Mouse (Mus musculus) urinary bladder, postnatal 10 days (tissue): ENCODE measurements around the gene Sdhd.
"Not testable (repeated sequence)": the region's sequence is repeated elsewhere in the genome, so short reads cannot be mapped to it uniquely, and the experiment has no call there.

Experiments
- DNase-seq: peaks from one replicate; pipeline ENCODE4 v3.0.0; 2022; ENCODE audit warnings: low spot score

Sdhd gene

GRCm38 (mm10) chr9:50603189-50603997 is at the start of gene Sdhd, which contains the start of gene Timm8b:
Gene Sdhd, minus strand, starts transcription at chr9:50603812.
Gene Timm8b, plus strand, starts transcription at chr9:50603910.
- peak; percentile 79 for DNase-seq

GRCm38 (mm10) chr9:50650503-50650902 is 46.9 kb upstream of the Sdhd start:
- no peak for DNase-seq

DNA sequence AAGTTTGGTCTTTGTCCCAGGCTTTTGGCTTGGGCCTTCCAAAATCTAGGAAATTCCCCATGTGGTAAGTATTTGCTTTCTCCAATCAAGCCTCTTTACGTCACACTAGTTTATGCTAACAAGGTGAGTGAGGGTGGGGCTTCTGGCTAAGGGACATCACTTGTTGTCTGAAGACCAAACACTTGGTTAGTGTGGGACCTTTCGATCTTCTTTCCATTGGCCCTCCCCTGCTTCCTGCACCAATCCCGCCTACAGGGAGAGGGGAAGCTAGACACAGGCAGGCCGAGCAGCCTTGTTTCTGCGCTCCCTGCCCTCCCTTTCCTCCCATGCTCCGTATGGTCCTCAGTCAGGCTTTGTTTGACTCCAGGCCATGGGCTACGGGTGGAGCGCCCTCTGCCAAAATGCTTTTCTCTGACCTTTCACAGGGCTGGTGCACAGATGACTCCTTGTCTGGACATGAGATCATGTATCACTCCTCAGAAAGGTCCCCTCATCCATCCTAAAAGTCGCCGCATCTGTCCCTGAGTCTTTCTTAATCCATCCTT is 43.3 kb upstream of the Sdhd start:
- DNase-seq = no peak

DNA sequence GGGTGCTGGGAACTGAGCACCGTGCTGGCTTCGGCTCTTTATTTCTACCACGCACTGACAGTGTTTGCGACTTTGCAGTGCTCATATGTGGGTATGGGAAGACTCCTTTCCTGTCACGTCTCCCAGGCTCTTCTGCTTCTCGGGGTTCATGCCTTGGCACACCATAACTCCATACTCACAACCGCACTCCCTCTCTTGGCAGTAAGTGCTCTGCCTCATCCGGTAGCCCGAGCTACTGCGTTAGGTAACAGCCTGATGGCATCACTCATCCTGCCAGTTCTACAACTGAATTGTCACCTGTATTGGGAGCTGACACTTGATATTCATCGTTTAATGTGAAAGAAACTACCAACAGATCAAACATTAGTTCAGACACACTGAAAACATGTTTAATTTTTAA is 30.7 kb upstream of the Sdhd start:
- no peak for DNase-seq

- no peak for DNase-seq
Measured at GRCm38 (mm10) chr9:50633059-50633458, 29.4 kb upstream of the Sdhd start.

DNA sequence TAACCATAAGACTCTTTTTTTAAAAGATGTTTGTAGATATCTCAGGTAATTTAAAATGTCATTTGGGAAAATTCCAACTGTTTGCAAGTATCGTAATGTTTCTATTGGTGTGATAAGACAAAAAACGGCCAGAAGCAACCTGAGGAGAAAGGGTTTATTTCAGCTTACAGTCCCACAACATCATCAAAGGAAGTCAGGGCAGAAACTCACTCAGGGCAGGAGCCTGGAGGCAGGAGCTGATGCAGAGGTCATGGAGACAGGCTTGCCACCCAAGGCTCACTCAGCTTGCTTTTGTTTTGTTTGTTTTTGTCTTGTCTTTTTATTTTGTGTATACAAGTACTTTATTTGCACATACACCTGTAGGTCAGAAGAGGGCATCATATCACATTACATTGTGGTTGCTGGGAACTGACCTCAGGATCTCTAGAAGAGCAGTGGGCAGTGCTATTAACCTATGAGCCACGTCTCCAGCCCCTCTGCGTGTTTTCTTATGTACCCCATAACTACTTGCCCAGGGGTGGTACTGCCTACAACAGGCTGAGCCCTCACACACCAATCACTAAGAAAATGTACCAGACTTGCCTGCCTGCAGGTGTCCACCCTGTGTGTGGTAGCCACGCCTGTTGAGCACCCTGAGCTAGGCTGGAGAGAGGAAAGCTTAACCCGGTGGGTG is 28.5 kb upstream of the Sdhd start:
- no peak for DNase-seq

DNA sequence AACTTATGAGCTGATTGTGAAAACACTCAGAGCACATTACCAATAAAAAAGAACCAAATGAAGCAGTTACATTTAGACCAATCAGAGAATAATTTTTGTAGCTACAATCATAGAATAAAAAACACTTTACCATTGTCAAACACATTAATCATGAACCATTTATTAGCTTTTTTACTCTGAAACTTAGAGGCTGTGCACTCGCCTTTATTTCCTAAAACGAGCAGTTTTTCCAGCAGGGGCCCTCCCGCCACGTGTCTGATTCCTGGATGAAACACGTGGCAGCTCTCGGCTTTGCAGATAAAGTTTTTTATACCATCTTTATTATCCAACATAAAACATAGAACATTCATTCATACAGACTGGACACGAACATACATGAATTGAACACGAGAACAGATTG is 27.3 kb upstream of the Sdhd start:
- not testable (repeated sequence) for DNase-seq

- no peak for DNase-seq
Measured at GRCm38 (mm10) chr9:50617794-50618330, 14.2 kb upstream of the Sdhd start.

GRCm38 (mm10) chr9:50616766-50617603 is 13.4 kb upstream of the Sdhd start, which contains the start of the genes Pih1d2 and Nkapd1:
Gene Pih1d2, plus strand, starts transcription at chr9:50617321.
Gene Nkapd1, minus strand, starts transcription at chr9:50617464.
- DNase-seq = peak; percentile 33

GRCm38 (mm10) chr9:50616161-50616560 is 12.5 kb upstream of the Sdhd start:
- no peak for DNase-seq

GRCm38 (mm10) chr9:50612115-50612514 is 8.5 kb upstream of the Sdhd start:
- no peak for DNase-seq

GRCm38 (mm10) chr9:50604338-50604737 is 726 bp upstream of the Sdhd start:
- no peak for DNase-seq

DNA sequence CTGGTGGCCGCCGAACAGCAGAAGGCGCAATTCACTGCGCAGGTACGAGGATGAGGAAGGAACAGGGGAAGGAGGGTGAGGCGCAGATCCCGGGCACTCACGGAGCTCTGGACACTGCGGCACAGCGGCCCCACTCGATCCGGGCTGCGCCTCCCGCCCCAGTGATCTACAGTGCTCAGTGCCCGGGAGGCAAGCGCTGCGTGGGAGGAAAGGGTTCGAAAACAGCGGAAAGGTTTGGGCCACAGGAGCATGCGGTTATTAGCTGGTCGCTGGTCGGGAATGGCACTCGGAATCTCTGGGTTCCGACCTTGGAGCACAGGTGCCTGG is 349 bp upstream of the Sdhd start:
- DNase-seq = no peak

- no peak for DNase-seq
Measured at GRCm38 (mm10) chr9:50602055-50602845, 1.4 kb downstream of the Sdhd start.

DNA sequence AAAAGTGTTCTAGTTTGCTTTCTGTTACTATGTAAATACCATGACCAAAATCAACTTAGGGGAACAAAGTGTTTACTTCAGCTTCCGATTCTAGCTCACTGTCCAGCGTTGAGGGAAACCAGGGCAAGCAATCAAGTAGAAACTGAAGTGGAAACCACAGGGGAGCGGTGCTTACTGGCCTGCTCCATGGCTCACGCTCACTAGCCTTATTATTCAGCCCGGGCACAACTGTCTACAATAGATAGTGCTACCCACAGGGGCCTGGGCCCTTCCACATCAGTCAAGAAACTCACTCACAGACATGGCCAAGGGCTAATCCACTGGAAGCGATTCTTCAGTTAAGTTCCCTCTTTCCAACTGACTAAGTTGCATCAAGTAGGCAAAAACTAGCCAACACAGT is 2.1 kb downstream of the Sdhd start:
- DNase-seq = no peak

- no peak for DNase-seq
Measured at GRCm38 (mm10) chr9:50596973-50597372, 6.6 kb downstream of the Sdhd start.

- DNase-seq = no peak
Measured at GRCm38 (mm10) chr9:50594794-50595417, 8.7 kb downstream of the Sdhd start.

DNA sequence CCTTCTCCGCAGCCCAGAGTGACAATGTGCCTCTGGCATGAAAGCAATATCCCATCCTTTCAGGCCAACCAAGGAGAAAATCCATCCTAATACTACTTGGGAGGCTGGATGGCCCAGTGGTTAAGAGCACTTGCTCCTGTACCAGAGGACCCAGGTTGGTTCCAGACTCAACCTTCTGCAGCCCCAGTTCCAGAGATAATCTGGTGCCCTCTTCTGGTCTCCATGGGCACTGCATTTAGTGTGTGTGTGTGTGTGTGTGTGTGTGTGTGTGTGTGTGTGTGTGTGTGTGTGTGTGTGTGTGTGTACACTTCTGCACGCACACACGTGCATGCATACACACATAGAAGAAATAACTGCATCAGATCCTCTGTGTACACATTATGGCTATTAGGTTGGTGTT is 10.1 kb downstream of the Sdhd start:
- no peak for DNase-seq

- no peak for DNase-seq
Measured at GRCm38 (mm10) chr9:50592955-50593354, 10.7 kb downstream of the Sdhd start.

- DNase-seq = no peak
Measured at GRCm38 (mm10) chr9:50590856-50591518, 12.6 kb downstream of the Sdhd start.
